Mouse (Mus musculus): ENCODE results near the gene Mrpl45. TPM values are rescaled to one million over a fixed set of nuclear protein-coding genes. Genes with fewer than 3 reads are reported as not detected.
"Not testable (repeated sequence)": the region's sequence is repeated elsewhere in the genome, so short reads cannot be mapped to it uniquely, and the experiment has no call there.

The Mrpl45 gene
- polyA plus RNA-seq, 1 experiment from 2014 or later = 45.0 TPM

- ATAC-seq (ENCODE audit: insufficient number of reproducible peaks, insufficient read depth, low FRiP score, low TSS enrichment) = no peak
- Histone ChIP-seq H3K27me3 (no peaks in the 10 kb centered on the region), H3K4me1 (no peaks in the 10 kb centered on the region), H3K4me3 (no peak overlapping the region), H3K36me3 (no peaks in the 10 kb centered on the region), H3K4me2 (replicated peaks) (no peak overlapping the region), H3K9ac (no peak overlapping the region), H3K9me3 (no peaks in the 10 kb centered on the region), H3K27ac (no peak overlapping the region)
- WGBS = 86% methylated on average over 2 of the region's 2 CpGs
Measured at GRCm38 (mm10) chr11:97299939-97300338, 15.6 kb upstream of the Mrpl45 start.

GRCm38 (mm10) chr11:97301406-97301805, 14.1 kb upstream of the Mrpl45 start:
- Histone ChIP-seq H3K4me1 (no peaks in the 10 kb centered on the region), H3K9ac (no peak overlapping the region), H3K36me3 (no peaks in the 10 kb centered on the region), H3K27me3 (no peaks in the 10 kb centered on the region), H3K27ac (no peak overlapping the region), H3K4me2 (replicated peaks) (no peak overlapping the region), H3K9me3 (no peaks in the 10 kb centered on the region), H3K4me3 (no peak overlapping the region)
- ATAC-seq (ENCODE audit: insufficient number of reproducible peaks, insufficient read depth, low FRiP score, low TSS enrichment) = no peak
- 88% methylated on average over 16 of the region's 16 CpGs for WGBS

GRCm38 (mm10) chr11:97302231-97302781, 13.2 kb upstream of the Mrpl45 start:
- no peak for ATAC-seq (ENCODE audit: insufficient number of reproducible peaks, insufficient read depth, low FRiP score, low TSS enrichment)
- H3K4me2 ChIP-seq (replicated peaks) = no peak overlapping the region
- H3K27me3 ChIP-seq = no peaks in the 10 kb centered on the region
- 35% methylated on average over 7 of the region's 7 CpGs for WGBS
- no peaks in the 10 kb centered on the region for H3K4me1 ChIP-seq
- no peaks in the 10 kb centered on the region for H3K36me3 ChIP-seq
- H3K9ac ChIP-seq = no peak overlapping the region
- no peak overlapping the region for H3K4me3 ChIP-seq
- no peak overlapping the region for H3K27ac ChIP-seq
- H3K9me3 ChIP-seq = no peaks in the 10 kb centered on the region

GRCm38 (mm10) chr11:97304631-97305030, 10.9 kb upstream of the Mrpl45 start:
- no peaks in the 10 kb centered on the region for H3K9me3 ChIP-seq
- WGBS = 80% methylated on average over 5 of the region's 5 CpGs
- ATAC-seq (ENCODE audit: insufficient number of reproducible peaks, insufficient read depth, low FRiP score, low TSS enrichment) = no peak
- H3K27me3 ChIP-seq = no peaks in the 10 kb centered on the region
- H3K36me3 ChIP-seq = no peaks in the 10 kb centered on the region
- no peak overlapping the region for H3K9ac ChIP-seq
- no peak overlapping the region for H3K4me2 ChIP-seq (replicated peaks)
- peaks cover 5% of the 10 kb centered on the region for H3K4me1 ChIP-seq
- H3K4me3 ChIP-seq = no peak overlapping the region
- no peak overlapping the region for H3K27ac ChIP-seq

- H3K4me2 ChIP-seq (replicated peaks) = no peak overlapping the region
- H3K9ac ChIP-seq = no peak overlapping the region
- H3K4me3 ChIP-seq = no peak overlapping the region
- peaks cover 20% of the 10 kb centered on the region for H3K4me1 ChIP-seq
- no peak for ATAC-seq (ENCODE audit: insufficient number of reproducible peaks, insufficient read depth, low FRiP score, low TSS enrichment)
- no peaks in the 10 kb centered on the region for H3K9me3 ChIP-seq
- no peaks in the 10 kb centered on the region for H3K36me3 ChIP-seq
- H3K27me3 ChIP-seq = no peaks in the 10 kb centered on the region
- H3K27ac ChIP-seq = no peak overlapping the region
- 93% methylated on average over 11 of the region's 11 CpGs for WGBS
Measured at GRCm38 (mm10) chr11:97307294-97308069, 8.0 kb upstream of the Mrpl45 start.

GRCm38 (mm10) chr11:97308806-97309450, 6.6 kb upstream of the Mrpl45 start:
- peaks cover 20% of the 10 kb centered on the region for H3K4me1 ChIP-seq

GRCm38 (mm10) chr11:97309451-97309836, 6.1 kb upstream of the Mrpl45 start:
- Histone ChIP-seq H3K4me1 (peaks cover 20% of the 10 kb centered on the region), H3K4me3 (peak overlapping the region; percentile 39), H3K36me3 (no peaks in the 10 kb centered on the region), H3K9me3 (no peaks in the 10 kb centered on the region), H3K27me3 (no peaks in the 10 kb centered on the region), H3K27ac (no peak overlapping the region), H3K9ac (peak overlapping the region; percentile 44), H3K4me2 (replicated peaks) (peak overlapping the region; percentile 76)
- ATAC-seq (ENCODE audit: insufficient number of reproducible peaks, insufficient read depth, low FRiP score, low TSS enrichment) = no peak
- WGBS = 4% methylated on average over 9 of the region's 9 CpGs

More at GRCm38 (mm10) chr11:97308806-97309450, 6.6 kb upstream of the Mrpl45 start:
- H3K4me3 ChIP-seq = peak overlapping the region; percentile 39
- no peak for ATAC-seq (ENCODE audit: insufficient number of reproducible peaks, insufficient read depth, low FRiP score, low TSS enrichment)
- H3K27ac ChIP-seq = no peak overlapping the region
- no peaks in the 10 kb centered on the region for H3K36me3 ChIP-seq
- H3K9me3 ChIP-seq = no peaks in the 10 kb centered on the region
- no peaks in the 10 kb centered on the region for H3K27me3 ChIP-seq
- peak overlapping the region; percentile 76 for H3K4me2 ChIP-seq (replicated peaks)
- 0 out of 2 replicates have a peak overlapping the region, but pooled peaks have one; percentile 44 for H3K9ac ChIP-seq
- 48% methylated on average over 3 of the region's 3 CpGs for WGBS

- H3K27ac ChIP-seq = no peak overlapping the region
- no peaks in the 10 kb centered on the region for H3K27me3 ChIP-seq
- peak overlapping the region; percentile 39 for H3K4me3 ChIP-seq
- ATAC-seq (ENCODE audit: insufficient number of reproducible peaks, insufficient read depth, low FRiP score, low TSS enrichment) = peak; percentile 80
- WGBS = under 1% methylated on average over 25 of the region's 25 CpGs
- H3K36me3 ChIP-seq = no peaks in the 10 kb centered on the region
- peak overlapping the region; percentile 44 for H3K9ac ChIP-seq
- peaks cover 20% of the 10 kb centered on the region for H3K4me1 ChIP-seq
- peak overlapping the region; percentile 76 for H3K4me2 ChIP-seq (replicated peaks)
- no peaks in the 10 kb centered on the region for H3K9me3 ChIP-seq
Measured at GRCm38 (mm10) chr11:97309911-97310571, 5.5 kb upstream of the Mrpl45 start.

- Histone ChIP-seq H3K4me1 (peaks cover 20% of the 10 kb centered on the region), H3K9me3 (no peaks in the 10 kb centered on the region), H3K4me3 (peak overlapping the region; percentile 23), H3K4me2 (replicated peaks) (peak overlapping the region; percentile 76), H3K27me3 (no peaks in the 10 kb centered on the region), H3K27ac (peak overlapping the region; percentile 80), H3K9ac (peak overlapping the region; percentile 42), H3K36me3 (no peaks in the 10 kb centered on the region)
- WGBS = 2% methylated on average over 18 of the region's 18 CpGs
- 0 out of 2 replicates have a peak, but pooled peaks have one; percentile 50 for ATAC-seq (ENCODE audit: insufficient number of reproducible peaks, insufficient read depth, low FRiP score, low TSS enrichment)
Measured at GRCm38 (mm10) chr11:97310895-97311631, 4.5 kb upstream of the Mrpl45 start.

GRCm38 (mm10) chr11:97312871-97313270, 2.6 kb upstream of the Mrpl45 start:
- peaks cover 20% of the 10 kb centered on the region for H3K4me1 ChIP-seq
- H3K27me3 ChIP-seq; H3K9me3 ChIP-seq; ATAC-seq (ENCODE audit: insufficient number of reproducible peaks, insufficient read depth, low FRiP score, low TSS enrichment); H3K9ac ChIP-seq; H3K4me3 ChIP-seq; H3K36me3 ChIP-seq; H3K4me2 ChIP-seq (replicated peaks); H3K27ac ChIP-seq: not testable (repeated sequence)
- WGBS = 73% methylated on average over 1 of the region's 1 CpGs

GRCm38 (mm10) chr11:97314110-97314509, 1.4 kb upstream of the Mrpl45 start:
- no peak for ATAC-seq (ENCODE audit: insufficient number of reproducible peaks, insufficient read depth, low FRiP score, low TSS enrichment)
- Histone ChIP-seq H3K9ac (no peak overlapping the region), H3K27me3 (no peaks in the 10 kb centered on the region), H3K4me2 (replicated peaks) (no peak overlapping the region), H3K4me3 (no peak overlapping the region), H3K9me3 (no peaks in the 10 kb centered on the region), H3K27ac (no peak overlapping the region), H3K36me3 (no peaks in the 10 kb centered on the region), H3K4me1 (peaks cover 20% of the 10 kb centered on the region)
- WGBS = 90% methylated on average over 3 of the region's 3 CpGs
